Mouse (Mus musculus): ENCODE results near the gene Setd4.
A peak's percentile ranks its signal among the peaks of the same experiment; 100 is the strongest.

Setd4 gene

DNA sequence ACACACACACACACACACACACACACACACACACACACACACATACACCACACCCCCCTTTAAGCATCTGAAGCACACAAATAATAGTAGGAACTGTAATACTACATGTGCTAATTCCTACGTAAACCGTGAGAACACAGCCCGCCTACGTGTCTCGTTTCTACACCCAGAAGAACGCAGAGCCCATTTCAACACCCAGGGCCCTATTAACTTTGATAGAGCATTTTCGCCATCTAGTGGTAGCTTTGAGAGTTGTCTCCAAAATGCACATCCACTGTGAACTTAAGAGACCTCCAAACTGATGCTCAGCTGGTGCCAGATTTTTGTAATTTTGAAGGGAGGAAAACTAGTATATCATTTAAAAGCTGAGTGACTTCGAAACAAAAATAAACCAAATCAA is 60.2 kb downstream of the Setd4 start:
- DNase-seq: peak; percentile 45 to 59

DNA sequence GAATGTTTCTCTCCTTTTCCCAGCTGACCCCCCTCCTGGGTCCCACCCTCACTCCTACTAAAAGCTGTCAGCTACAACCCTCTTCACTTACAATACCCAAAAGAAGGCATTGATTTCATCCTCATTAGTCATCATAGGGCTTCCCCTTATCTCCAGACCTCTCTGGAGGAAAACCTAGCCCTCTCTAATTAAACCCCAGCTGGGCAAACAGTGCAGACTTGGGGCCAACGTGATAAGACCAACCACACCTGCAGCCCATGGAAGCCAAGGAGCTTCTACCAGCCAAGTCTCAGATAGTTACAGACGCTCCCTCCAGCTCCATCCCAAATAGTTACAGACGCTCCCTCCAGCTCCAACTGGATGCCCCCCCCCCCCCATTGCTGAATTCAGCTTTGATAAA is 64.0 kb downstream of the Setd4 start:
- DNase-seq: no peak

DNA sequence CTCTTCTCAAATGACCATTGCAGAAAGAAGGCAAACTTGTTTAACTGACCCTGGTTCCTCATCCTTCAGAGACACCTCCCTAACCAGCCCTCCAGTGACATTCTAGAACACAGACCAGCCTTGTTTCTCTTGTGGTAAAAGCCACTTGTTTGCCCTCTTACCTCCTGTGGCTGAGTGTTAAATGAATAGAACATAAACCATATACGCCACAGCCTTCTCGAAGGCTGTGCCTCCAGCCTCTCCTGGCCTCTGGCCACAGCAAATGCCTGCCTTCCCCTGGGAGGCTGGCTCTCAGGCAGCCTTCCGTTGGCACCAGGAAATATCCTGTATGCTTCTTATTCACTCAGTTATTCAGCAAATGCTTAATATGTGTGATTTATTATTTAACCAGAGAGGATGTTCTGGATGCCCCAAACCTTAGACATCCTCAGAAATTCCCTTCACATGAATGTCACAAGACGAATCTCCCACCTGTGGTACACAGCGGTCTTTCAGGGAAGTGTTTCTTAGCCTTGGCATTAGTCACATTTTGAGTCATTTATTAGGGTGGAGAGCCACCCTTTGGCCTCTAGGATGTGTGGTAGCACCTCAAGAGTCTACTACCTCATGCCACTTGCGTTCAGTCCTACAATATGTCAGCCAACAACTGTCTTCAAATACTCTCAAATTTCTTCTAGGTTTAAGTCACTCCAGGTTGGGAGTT is 68.6 kb downstream of the Setd4 start:
- no peak for DNase-seq
